Mouse (Mus musculus): ENCODE measurements around the gene Wdr73. TPM values are rescaled to one million over a fixed set of nuclear protein-coding genes. Genes with fewer than 3 reads are reported as not detected.

Wdr73 gene
- total and polyA plus RNA-seq, 3 experiments: 42.4 to 55.7 (median 48.1) TPM

- no peak overlapping the region for H3K9ac ChIP-seq (ENCODE audit: insufficient read depth, low read depth)
- in situ Hi-C loops (cut with MboI; ENCODE audit: low pct_ligation_motif_present, low pct_unique_long_range_greater_than_20kb, low sequenced_read_pairs): loop anchor here (5.0 to 25.0 kb wide), 2 partner anchors 112 to 462 kb away; partner anchors contain the start of gene Fes
- no peaks in the 10 kb centered on the region for H3K79me2 ChIP-seq (replicated peaks; ENCODE audit: control insufficient read depth, extremely low read depth, insufficient read depth, poor library complexity, severe bottlenecking)
- peaks cover 6 to 16% of the 10 kb centered on the region in 2 experiments; a peak in 3 of 4 replicates for H3K4me1 ChIP-seq (ENCODE audit: control insufficient read depth in 1 of 2, insufficient read depth in 2 of 2)
- H3K4me2 ChIP-seq (ENCODE audit: insufficient read depth, low read depth, poor library complexity, severe bottlenecking): no peak overlapping the region
- H3K27me3 ChIP-seq (replicated peaks): no peaks in the 10 kb centered on the region
- dilution Hi-C loops (cut with MboI; ENCODE audit: extremely low pct_ligation_motif_present, extremely low pct_unique_long_range_greater_than_20kb, low sequenced_read_pairs): no loop called here
- peaks cover 3 to 8% of the 10 kb centered on the region in 2 experiments for H3K36me3 ChIP-seq (replicated peaks in 1 of 2; ENCODE audit: control insufficient read depth in 1 of 2, insufficient read depth in 1 of 2, low read length in 1 of 2)
- H3K9me3 ChIP-seq (replicated peaks; ENCODE audit: low read length): peaks cover 5% of the 10 kb centered on the region
- no peak overlapping the region for H3K27ac ChIP-seq (ENCODE audit: insufficient read depth, low read depth)
- TF ChIP-seq ZC3H11A (IDR thresholded peaks at IDR 0.05; ENCODE audit: low read depth, low read length) (no peak), RAD21 (IDR thresholded peaks at IDR 0.05; ENCODE audit: low read depth, low read length) (no peak), POLR2AphosphoS2 (IDR thresholded peaks at IDR 0.05; ENCODE audit: low read depth, low read length) (no peak), ZNF384 (IDR thresholded peaks at IDR 0.05; ENCODE audit: low read depth, low read length) (no peak), HCFC1 (IDR thresholded peaks at IDR 0.05; ENCODE audit: low read depth, low read length) (no peak), CHD2 (IDR thresholded peaks at IDR 0.05; ENCODE audit: low read length) (no peak), MAX (IDR thresholded peaks at IDR 0.05; ENCODE audit: low read length) (no peak)
- no peak for DNase-seq (ENCODE audit: extremely low read depth)
- H3K4me3 ChIP-seq (replicated peaks in 1 of 3; ENCODE audit: low read depth in 2 of 3, low read length in 2 of 3, poor library complexity in 1 of 3): no peak overlapping the region
Observed at GRCm38 (mm10) chr7:80849267-80849666, 51.8 kb downstream of the Wdr73 start.

GRCm38 (mm10) chr7:80846709-80847108, 54.4 kb downstream of the Wdr73 start:
- Histone ChIP-seq H3K27me3 (replicated peaks) (no peaks in the 10 kb centered on the region), H3K4me1 (ENCODE audit: control insufficient read depth in 1 of 2, insufficient read depth in 2 of 2) (peaks cover 4 to 24% of the 10 kb centered on the region in 2 experiments; a peak in 2 of 4 replicates), H3K27ac (ENCODE audit: insufficient read depth, low read depth) (no peak overlapping the region), H3K4me2 (ENCODE audit: insufficient read depth, low read depth, poor library complexity, severe bottlenecking) (peak overlapping the region; percentile 72), H3K79me2 (replicated peaks; ENCODE audit: control insufficient read depth, extremely low read depth, insufficient read depth, poor library complexity, severe bottlenecking) (no peaks in the 10 kb centered on the region), H3K9ac (ENCODE audit: insufficient read depth, low read depth) (peak overlapping the region; percentile 62), H3K4me3 (replicated peaks in 1 of 3; ENCODE audit: low read depth in 2 of 3, low read length in 2 of 3, poor library complexity in 1 of 3) (peak overlapping the region; percentile 50 to 72 (median 65)), H3K9me3 (replicated peaks; ENCODE audit: low read length) (no peaks in the 10 kb centered on the region), H3K36me3 (replicated peaks in 1 of 2; ENCODE audit: control insufficient read depth in 1 of 2, insufficient read depth in 1 of 2, low read length in 1 of 2) (peaks cover 3 to 12% of the 10 kb centered on the region in 2 experiments)
- in situ Hi-C loops (cut with MboI; ENCODE audit: low pct_ligation_motif_present, low pct_unique_long_range_greater_than_20kb, low sequenced_read_pairs) (loop anchor here (5.0 to 25.0 kb wide), 2 partner anchors 109 to 459 kb away; partner anchors contain the start of gene Fes), dilution Hi-C loops (cut with MboI; ENCODE audit: extremely low pct_ligation_motif_present, extremely low pct_unique_long_range_greater_than_20kb, low sequenced_read_pairs) (no loop called here)
- peak; percentile 81 for DNase-seq (ENCODE audit: extremely low read depth)
- peak; percentile 53; the same call in 1 of the 2 replicates for TF ChIP-seq TCF12 (IDR thresholded peaks at IDR 0.05; ENCODE audit: low read depth, low read length)
- peak; percentile 77 for TF ChIP-seq HCFC1 (IDR thresholded peaks at IDR 0.05; ENCODE audit: low read depth, low read length)
- TF ChIP-seq TBP (conservative IDR thresholded peaks at IDR 0.05; ENCODE audit: low read depth, low read length): peak; percentile 83
- no peak for TF ChIP-seq IRF4 (IDR thresholded peaks at IDR 0.05; ENCODE audit: low read depth, low read length)
- no peak for TF ChIP-seq JUN (IDR thresholded peaks at IDR 0.05; ENCODE audit: insufficient read depth, low read depth, low read length)
- TF ChIP-seq SIN3A (IDR thresholded peaks at IDR 0.05; ENCODE audit: low read length): 0 out of 2 replicates have a peak, but pooled peaks have one; percentile 23
- TF ChIP-seq KAT2A (IDR thresholded peaks at IDR 0.05; ENCODE audit: insufficient replicate concordance, low read length): 0 out of 2 replicates have a peak, but pooled peaks have one; percentile 50
- TF ChIP-seq ELF1 (IDR thresholded peaks at IDR 0.05; ENCODE audit: low read depth, low read length): peak; percentile 47; the same call in 1 of the 2 replicates
- TF ChIP-seq ZMIZ1 (IDR thresholded peaks at IDR 0.05; ENCODE audit: low read depth, low read length): peak; percentile 69; the same call in 1 of the 2 replicates
- TF ChIP-seq NELFE (IDR thresholded peaks at IDR 0.05; ENCODE audit: low read depth, low read length): no peak; the same call in 1 of the 2 replicates
- TF ChIP-seq POLR2A (IDR thresholded peaks at IDR 0.05; ENCODE audit: low read depth, low read length): peak; percentile 59

All from CH12.LX (cell line).